Mouse (Mus musculus) cerebellum, postnatal 25 days (tissue): ENCODE measurements around the gene Sgsh.

Experiments
- DNase-seq, 2 experiments: peaks; one replicate each; pipeline ENCODE4 v3.0.0; 2021; ENCODE audit warnings: mixed read lengths in 2 of 2

Gene Sgsh

GRCm38 (mm10) chr11:119375425-119375824 lies 20.1 kb upstream of the Sgsh start:
- DNase-seq, result no peak

GRCm38 (mm10) chr11:119363534-119364145 lies 8.3 kb upstream of the Sgsh start:
- DNase-seq, result peak; percentile 79 to 85

- DNase-seq, result no peak
Observed at GRCm38 (mm10) chr11:119362769-119363533, 7.6 kb upstream of the Sgsh start.

GRCm38 (mm10) chr11:119359089-119359488 lies 3.8 kb upstream of the Sgsh start:
- no peak for DNase-seq

GRCm38 (mm10) chr11:119354798-119355442 lies 416 bp downstream of the Sgsh start:
- DNase-seq, result peak in 1 of 2 experiments; percentile 42

- DNase-seq, result peak; percentile 28 to 48
Observed at GRCm38 (mm10) chr11:119353946-119354345, 1.4 kb downstream of the Sgsh start.

- no peak for DNase-seq
Observed at GRCm38 (mm10) chr11:119352113-119352512, 3.2 kb downstream of the Sgsh start.

GRCm38 (mm10) chr11:119347125-119347524 lies 8.2 kb downstream of the Sgsh start:
- DNase-seq, result no peak

- DNase-seq, result no peak
Observed at GRCm38 (mm10) chr11:119344865-119345264, 10.5 kb downstream of the Sgsh start.

- DNase-seq, result no peak
Observed at GRCm38 (mm10) chr11:119344178-119344577, 11.2 kb downstream of the Sgsh start.

GRCm38 (mm10) chr11:119339637-119340036 lies 15.7 kb downstream of the Sgsh start:
- DNase-seq, result peak; percentile 75 to 87

- DNase-seq, result no peak
Observed at GRCm38 (mm10) chr11:119339179-119339578, 16.2 kb downstream of the Sgsh start.

- DNase-seq, result peak in 1 of 2 experiments; percentile 25
Observed at GRCm38 (mm10) chr11:119338271-119339059, 16.9 kb downstream of the Sgsh start.

GRCm38 (mm10) chr11:119331970-119332369 lies 23.4 kb downstream of the Sgsh start:
- DNase-seq, result no peak

GRCm38 (mm10) chr11:119330592-119330991 lies 24.7 kb downstream of the Sgsh start:
- no peak for DNase-seq

- no peak for DNase-seq
Observed at GRCm38 (mm10) chr11:119325068-119325467, 30.3 kb downstream of the Sgsh start.

- DNase-seq, result peak; percentile 54 to 55
Observed at GRCm38 (mm10) chr11:119322521-119322920, 32.8 kb downstream of the Sgsh start.

GRCm38 (mm10) chr11:119316720-119317119 lies 38.6 kb downstream of the Sgsh start:
- DNase-seq, result no peak

GRCm38 (mm10) chr11:119314252-119314936 lies 40.9 kb downstream of the Sgsh start:
- no peak for DNase-seq

GRCm38 (mm10) chr11:119310621-119311020 lies 44.7 kb downstream of the Sgsh start:
- no peak for DNase-seq

GRCm38 (mm10) chr11:119307916-119308315 lies 47.4 kb downstream of the Sgsh start:
- no peak for DNase-seq

GRCm38 (mm10) chr11:119307658-119307867 lies 47.8 kb downstream of the Sgsh start, which contains the start of gene Card14:
Gene Card14 (plus strand): TSS chr11:119307768.
- no peak for DNase-seq
